Mouse (Mus musculus): ENCODE measurements around the gene Bicdl2. TPM values are rescaled to one million over a fixed set of nuclear protein-coding genes. Genes with fewer than 3 reads are reported as not detected.
A peak's percentile ranks its signal among the peaks of the same experiment; 100 is the strongest.

The Bicdl2 gene
- polyA plus RNA-seq, 1 experiment, result 0.16 TPM

- no peaks in the 10 kb centered on the region for H3K36me3 ChIP-seq (ENCODE audit: control insufficient read depth, insufficient read depth, low read length)
- H3K4me1 ChIP-seq (ENCODE audit: control insufficient read depth, insufficient read depth, insufficient read length), result no peaks in the 10 kb centered on the region
- peaks cover 8% of the 10 kb centered on the region for H3K27me3 ChIP-seq (ENCODE audit: control insufficient read depth, insufficient read depth, low read length)
- H3K27ac ChIP-seq (ENCODE audit: insufficient read depth, low read length), result no peak within 1 kb of the TSS
- H3K4me3 ChIP-seq (ENCODE audit: extremely low read depth, insufficient read depth, insufficient read length), result no peak within 1 kb of the TSS
- TF ChIP-seq CTCF (IDR thresholded peaks at IDR 0.05; ENCODE audit: extremely low read depth, insufficient read depth, insufficient read length, insufficient replicate concordance) (no peak), POLR2A (IDR thresholded peaks at IDR 0.05; ENCODE audit: low read depth, low read length) (no peak)
- 35% methylated on average over 15 of the region's 15 CpGs for WGBS
- no peak for DNase-seq (ENCODE audit: low read depth in 1 of 2, low spot score in 2 of 2)
Observed at GRCm38 (mm10) chr17:23683856-23684672, 23.8 kb downstream of the Bicdl2 start, which contains the start of gene Cldn9. TSS of gene Cldn9 (minus strand) at chr17:23684026.

GRCm38 (mm10) chr17:23694491-23694890 is 34.2 kb downstream of the Bicdl2 start:
- Histone ChIP-seq H3K27ac (ENCODE audit: insufficient read depth, low read length) (no peak overlapping the region), H3K4me3 (ENCODE audit: extremely low read depth, insufficient read depth, insufficient read length) (no peak overlapping the region), H3K27me3 (ENCODE audit: control insufficient read depth, insufficient read depth, low read length) (peaks cover 6% of the 10 kb centered on the region), H3K4me1 (ENCODE audit: control insufficient read depth, insufficient read depth, insufficient read length) (peaks cover 3% of the 10 kb centered on the region; the same call in 1 of the 2 replicates), H3K36me3 (ENCODE audit: control insufficient read depth, insufficient read depth, low read length) (no peaks in the 10 kb centered on the region)
- no peak for DNase-seq (ENCODE audit: low read depth in 1 of 2, low spot score in 2 of 2)
- 75% methylated on average over 1 of the region's 1 CpGs for WGBS
- no peak for TF ChIP-seq CTCF (IDR thresholded peaks at IDR 0.05; ENCODE audit: extremely low read depth, insufficient read depth, insufficient read length, insufficient replicate concordance)
- TF ChIP-seq POLR2A (IDR thresholded peaks at IDR 0.05; ENCODE audit: low read depth, low read length), result no peak

- 71% methylated on average over 3 of the region's 3 CpGs for WGBS
- DNase-seq (ENCODE audit: low read depth in 1 of 2, low spot score in 2 of 2), result no peak
- no peak overlapping the region for H3K27ac ChIP-seq (ENCODE audit: insufficient read depth, low read length)
- no peak overlapping the region for H3K4me3 ChIP-seq (ENCODE audit: extremely low read depth, insufficient read depth, insufficient read length)
- H3K27me3 ChIP-seq (ENCODE audit: control insufficient read depth, insufficient read depth, low read length), result peaks cover 11% of the 10 kb centered on the region
- TF ChIP-seq POLR2A (IDR thresholded peaks at IDR 0.05; ENCODE audit: low read depth, low read length), result no peak
- TF ChIP-seq CTCF (IDR thresholded peaks at IDR 0.05; ENCODE audit: extremely low read depth, insufficient read depth, insufficient read length, insufficient replicate concordance), result no peak
- peaks cover 6% of the 10 kb centered on the region; the same call in 1 of the 2 replicates for H3K4me1 ChIP-seq (ENCODE audit: control insufficient read depth, insufficient read depth, insufficient read length)
- H3K36me3 ChIP-seq (ENCODE audit: control insufficient read depth, insufficient read depth, low read length), result no peaks in the 10 kb centered on the region
Observed at GRCm38 (mm10) chr17:23695801-23696200, 35.5 kb downstream of the Bicdl2 start.

GRCm38 (mm10) chr17:23699131-23700077 is 39.1 kb downstream of the Bicdl2 start:
- Histone ChIP-seq H3K36me3 (ENCODE audit: control insufficient read depth, insufficient read depth, low read length) (no peaks in the 10 kb centered on the region), H3K4me1 (ENCODE audit: control insufficient read depth, insufficient read depth, insufficient read length) (peaks cover 6% of the 10 kb centered on the region; the same call in 1 of the 2 replicates), H3K27ac (ENCODE audit: insufficient read depth, low read length) (no peak overlapping the region), H3K4me3 (ENCODE audit: extremely low read depth, insufficient read depth, insufficient read length) (peak overlapping the region; percentile 47; the same call in 1 of the 2 replicates), H3K27me3 (ENCODE audit: control insufficient read depth, insufficient read depth, low read length) (peaks cover 13% of the 10 kb centered on the region)
- DNase-seq (ENCODE audit: low read depth in 1 of 2, low spot score in 2 of 2), result no peak
- WGBS, result 3% methylated on average over 59 of the region's 101 CpGs
- TF ChIP-seq POLR2A (IDR thresholded peaks at IDR 0.05; ENCODE audit: low read depth, low read length) (no peak), CTCF (IDR thresholded peaks at IDR 0.05; ENCODE audit: extremely low read depth, insufficient read depth, insufficient read length, insufficient replicate concordance) (no peak)

- H3K27me3 ChIP-seq (ENCODE audit: control insufficient read depth, insufficient read depth, low read length), result peaks cover 14% of the 10 kb centered on the region
- TF ChIP-seq CTCF (IDR thresholded peaks at IDR 0.05; ENCODE audit: extremely low read depth, insufficient read depth, insufficient read length, insufficient replicate concordance) (peak; percentile 34; the same call in 1 of the 2 replicates), POLR2A (IDR thresholded peaks at IDR 0.05; ENCODE audit: low read depth, low read length) (no peak)
- WGBS, result 1% methylated on average over 18 of the region's 28 CpGs
- peak; percentile 47 to 82 for DNase-seq (ENCODE audit: low read depth in 1 of 2, low spot score in 2 of 2)
- peak overlapping the region; percentile 47; the same call in 1 of the 2 replicates for H3K4me3 ChIP-seq (ENCODE audit: extremely low read depth, insufficient read depth, insufficient read length)
- H3K4me1 ChIP-seq (ENCODE audit: control insufficient read depth, insufficient read depth, insufficient read length), result peaks cover 6% of the 10 kb centered on the region; the same call in 1 of the 2 replicates
- H3K27ac ChIP-seq (ENCODE audit: insufficient read depth, low read length), result no peak overlapping the region
- H3K36me3 ChIP-seq (ENCODE audit: control insufficient read depth, insufficient read depth, low read length), result no peaks in the 10 kb centered on the region
Observed at GRCm38 (mm10) chr17:23700079-23700478, 39.8 kb downstream of the Bicdl2 start.

- Histone ChIP-seq H3K4me1 (ENCODE audit: control insufficient read depth, insufficient read depth, insufficient read length) (peaks cover 6% of the 10 kb centered on the region; the same call in 1 of the 2 replicates), H3K36me3 (ENCODE audit: control insufficient read depth, insufficient read depth, low read length) (no peaks in the 10 kb centered on the region), H3K27ac (ENCODE audit: insufficient read depth, low read length) (no peak overlapping the region), H3K27me3 (ENCODE audit: control insufficient read depth, insufficient read depth, low read length) (peaks cover 14% of the 10 kb centered on the region), H3K4me3 (ENCODE audit: extremely low read depth, insufficient read depth, insufficient read length) (no peak overlapping the region)
- 90% methylated on average over 9 of the region's 9 CpGs for WGBS
- no peak for TF ChIP-seq CTCF (IDR thresholded peaks at IDR 0.05; ENCODE audit: extremely low read depth, insufficient read depth, insufficient read length, insufficient replicate concordance)
- no peak for TF ChIP-seq POLR2A (IDR thresholded peaks at IDR 0.05; ENCODE audit: low read depth, low read length)
- DNase-seq (ENCODE audit: low read depth in 1 of 2, low spot score in 2 of 2), result no peak
Observed at GRCm38 (mm10) chr17:23703301-23703700, 43.0 kb downstream of the Bicdl2 start.
